Mouse (Mus musculus) lung, adult 2 months (tissue): ENCODE results near the gene Rtp4.

Experiments
- CTCF ChIP-seq: fragments of 200-500 bp; IDR thresholded peaks from 2 replicates; pipeline ENCODE4 v1.5.1; 2011; ENCODE audit warnings: mild to moderate bottlenecking, low read length, control low read depth; ENCODE audit not compliant: insufficient read depth
- POLR2A ChIP-seq: fragments of 200-500 bp; IDR thresholded peaks from 2 replicates; pipeline ENCODE4 v1.6.1; 2011; ENCODE audit warnings: low read depth, mild to moderate bottlenecking, control low read depth, low read length, borderline replicate concordance; ENCODE audit errors: extremely low read depth

DNA sequence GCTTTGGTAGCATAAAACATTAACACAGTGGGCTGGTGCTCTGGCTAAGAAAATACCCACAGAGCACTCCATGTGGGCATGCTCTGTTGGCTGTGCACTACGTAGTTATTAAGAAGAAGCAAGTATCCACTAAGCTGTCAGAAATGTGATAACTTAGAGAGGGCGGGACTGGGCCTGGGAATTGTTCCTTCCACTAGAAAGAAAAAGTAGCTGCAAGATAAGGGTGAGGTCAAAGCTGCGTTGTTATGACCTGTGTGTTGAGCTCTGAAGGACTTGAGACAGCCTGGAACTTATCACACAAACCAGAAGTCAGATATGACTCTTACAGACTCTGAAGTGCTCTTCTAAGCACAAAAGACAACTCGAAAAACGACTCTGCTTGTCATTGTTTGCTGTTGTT lies 19.5 kb upstream of the Rtp4 start:
- TF ChIP-seq CTCF (no peak), POLR2A (no peak)
